Mouse (Mus musculus): ENCODE measurements around the gene Gm4450. TPM values are rescaled to one million over a fixed set of nuclear protein-coding genes. Genes with fewer than 3 reads are reported as not detected.
"Not testable (repeated sequence)": the region's sequence is repeated elsewhere in the genome, so short reads cannot be mapped to it uniquely, and the experiment has no call there.

Gene Gm4450
- total RNA-seq, 2 experiments from 2014 or later, result not detected

DNA sequence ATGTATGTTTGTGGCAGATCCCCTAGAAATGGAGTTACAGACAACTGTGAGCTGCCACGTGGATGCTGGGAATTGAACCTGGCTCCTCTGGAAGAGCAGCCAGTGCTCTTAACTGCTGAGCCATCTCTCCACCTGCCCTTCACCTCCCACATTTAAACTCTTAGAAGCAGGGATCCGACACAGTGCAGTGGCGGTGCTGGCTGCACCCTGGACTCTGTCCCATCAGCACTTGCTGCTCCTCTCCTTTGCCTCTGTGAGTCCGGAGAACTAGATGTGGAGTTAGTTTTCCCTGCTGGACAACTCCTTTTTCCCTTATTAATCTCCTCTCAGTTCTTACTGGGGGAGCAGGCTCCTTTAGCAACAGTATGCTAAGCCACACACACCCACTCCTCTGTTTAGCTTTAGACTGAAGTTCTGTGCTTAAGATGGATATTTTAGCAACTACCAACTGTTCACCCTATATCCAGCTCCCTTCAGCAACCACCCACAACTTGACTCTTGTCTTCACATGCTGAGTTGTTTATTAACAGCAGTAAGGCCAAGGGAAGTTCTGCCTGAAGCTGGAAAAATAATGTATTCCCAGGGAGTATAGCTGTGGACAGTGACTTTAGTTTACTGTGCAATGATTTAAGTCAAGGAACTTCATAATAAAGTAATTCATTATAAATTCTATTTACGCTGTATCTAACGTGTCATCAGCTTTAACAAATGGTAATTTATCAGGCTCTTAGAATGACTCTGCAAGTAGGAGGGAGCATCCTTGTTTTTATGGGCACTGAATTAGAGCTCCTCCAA, 37.7 kb downstream of the Gm4450 start:
- ATAC-seq (ENCODE audit: poor library complexity, severe bottlenecking), result no peak

DNA sequence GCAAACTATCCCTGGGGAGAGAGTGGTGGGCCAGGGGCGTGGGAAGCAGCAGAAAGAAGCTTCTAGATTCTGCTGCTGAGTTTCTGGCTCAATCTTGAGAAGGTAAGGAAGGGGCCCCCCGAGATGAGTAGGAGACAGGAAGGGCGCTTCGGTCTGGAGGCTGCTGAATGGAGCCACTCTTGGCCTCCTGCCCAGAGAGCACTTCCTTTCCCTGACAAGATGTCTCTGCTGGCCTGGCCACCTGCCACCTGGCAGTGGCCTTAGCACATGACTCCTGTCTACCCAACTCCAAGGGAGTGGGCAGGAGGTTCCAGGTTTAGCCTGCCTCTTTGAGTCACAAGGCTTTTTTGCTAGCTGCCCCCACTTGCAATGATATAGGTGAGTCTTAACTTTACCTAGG, 39.6 kb downstream of the Gm4450 start:
- peak; percentile 85 for ATAC-seq (ENCODE audit: poor library complexity, severe bottlenecking)

DNA sequence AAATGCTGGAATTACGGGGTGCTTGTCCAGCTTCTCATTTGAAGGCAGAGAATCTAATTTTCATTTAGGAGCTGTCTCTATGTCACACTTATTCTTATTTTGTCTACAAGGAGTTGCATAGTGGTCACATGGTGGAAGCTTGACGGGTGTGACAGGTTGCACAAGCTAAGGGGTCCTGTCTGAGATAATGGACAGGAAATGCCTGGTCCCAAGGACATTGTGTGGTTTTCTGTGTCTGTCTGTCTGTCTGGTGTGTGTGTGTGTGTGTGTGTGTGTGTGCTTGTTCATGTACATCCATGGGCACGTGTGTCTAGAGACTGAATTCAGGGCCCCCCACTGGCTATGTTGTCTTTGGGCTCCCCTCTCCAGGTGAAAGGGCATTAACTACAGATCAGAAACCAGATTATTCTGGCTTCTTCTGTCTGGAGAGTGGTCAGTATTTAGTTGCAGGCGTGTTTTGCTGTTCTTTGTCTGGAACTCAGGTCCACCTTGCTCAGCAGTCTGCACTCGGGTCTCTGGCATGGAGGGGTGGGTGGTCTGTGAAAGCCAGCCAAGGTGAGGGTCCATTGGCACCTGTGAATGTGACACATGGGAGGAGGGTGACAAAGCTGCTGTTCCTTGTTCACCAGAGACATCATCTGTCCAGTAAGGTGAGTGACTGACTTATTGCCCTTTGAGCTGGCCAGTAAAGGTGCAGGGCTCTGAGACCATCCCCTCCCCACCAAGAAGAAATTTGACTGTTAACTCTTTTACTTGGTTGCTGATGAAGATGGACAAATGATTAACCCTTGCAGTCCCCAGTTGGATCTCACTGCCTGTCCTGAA, 40.3 kb downstream of the Gm4450 start:
- ATAC-seq (ENCODE audit: poor library complexity, severe bottlenecking), result 0 out of 2 replicates have a peak, but pooled peaks have one; percentile 10

DNA sequence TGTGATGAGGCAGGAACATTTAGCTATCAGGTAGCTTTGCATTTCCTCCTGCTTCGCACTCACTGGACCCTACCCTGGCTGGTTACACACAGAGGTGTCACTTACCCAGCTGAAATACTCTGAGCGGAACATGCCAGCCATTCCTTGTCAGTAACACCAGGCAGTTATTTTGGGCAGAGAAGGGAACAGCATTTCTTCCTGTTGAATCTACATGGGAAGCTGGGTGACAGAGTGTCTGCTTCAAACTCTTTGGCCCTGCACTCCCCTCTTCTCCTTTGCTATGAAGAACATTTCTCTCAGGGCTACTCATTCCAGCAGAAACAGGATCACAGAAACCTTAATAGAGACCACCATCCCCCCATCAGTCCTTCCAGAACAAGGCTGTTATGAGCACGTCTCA, 42.6 kb downstream of the Gm4450 start:
- no peak for ATAC-seq (ENCODE audit: poor library complexity, severe bottlenecking)

DNA sequence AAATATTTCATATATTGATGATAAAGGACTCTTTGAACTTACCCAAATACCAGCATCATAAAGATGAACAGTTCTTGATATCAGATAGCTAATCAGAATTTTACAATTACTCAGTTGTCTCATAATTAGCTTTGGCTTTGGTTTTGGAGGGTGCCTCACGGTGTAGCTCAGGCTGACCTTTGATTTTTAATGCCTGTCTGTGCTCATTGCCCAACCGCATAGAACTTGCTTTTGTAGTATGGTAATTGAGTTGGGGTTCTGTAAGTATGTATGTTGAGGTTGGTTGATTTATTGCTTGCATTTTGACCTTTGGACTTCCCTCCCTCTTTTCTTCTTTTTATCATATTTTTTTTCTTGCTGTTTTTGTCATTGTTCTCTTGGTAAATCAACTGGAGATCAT, 43.2 kb downstream of the Gm4450 start:
- no peak for ATAC-seq (ENCODE audit: poor library complexity, severe bottlenecking)

DNA sequence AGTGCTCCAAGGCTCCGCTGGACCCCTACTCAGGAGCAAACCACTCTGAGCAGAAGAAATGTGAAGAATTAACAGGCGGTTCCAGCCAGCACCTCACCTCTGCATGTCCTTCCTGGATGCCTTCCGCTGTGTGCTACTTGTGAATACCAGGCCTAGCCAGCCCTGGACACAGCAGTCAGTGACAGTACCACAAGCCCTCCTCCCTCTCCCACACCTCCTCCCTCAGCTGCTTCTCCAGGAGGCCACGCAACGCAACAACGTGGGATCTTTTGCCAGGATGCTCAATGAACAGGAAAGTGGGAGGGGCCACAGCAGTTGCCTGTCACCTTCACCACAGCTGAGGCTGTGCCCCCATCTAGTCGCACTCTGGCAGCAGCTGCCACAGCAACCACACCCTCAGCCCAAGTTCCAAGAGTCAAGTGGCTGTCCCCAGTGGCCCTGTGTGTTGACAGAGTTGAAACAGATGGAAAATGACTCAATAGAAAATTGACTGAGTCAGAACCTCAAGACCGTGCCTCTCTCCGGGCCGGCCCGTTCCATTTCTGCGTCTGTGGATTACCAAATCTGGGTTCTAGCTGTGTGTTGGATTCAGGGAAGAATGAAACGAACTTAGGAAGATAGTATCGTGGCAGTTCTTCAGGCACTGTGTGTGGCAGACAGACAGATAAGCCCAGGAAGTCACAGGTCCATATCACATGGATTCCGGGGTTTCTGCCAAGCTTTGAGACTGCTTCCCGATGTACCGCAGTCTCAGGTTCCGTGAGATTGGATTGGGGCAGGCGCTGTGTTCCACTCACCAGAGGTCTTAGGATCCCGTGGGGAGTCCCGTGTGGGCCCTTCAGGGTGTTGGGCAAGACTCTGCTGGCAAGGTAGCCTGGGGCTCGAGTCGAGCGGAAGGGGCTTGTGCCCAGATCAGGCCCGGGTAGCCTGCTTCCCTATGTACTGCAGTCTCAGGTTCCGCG, 46.0 kb downstream of the Gm4450 start:
- ATAC-seq (ENCODE audit: poor library complexity, severe bottlenecking), result peak; percentile 66

DNA sequence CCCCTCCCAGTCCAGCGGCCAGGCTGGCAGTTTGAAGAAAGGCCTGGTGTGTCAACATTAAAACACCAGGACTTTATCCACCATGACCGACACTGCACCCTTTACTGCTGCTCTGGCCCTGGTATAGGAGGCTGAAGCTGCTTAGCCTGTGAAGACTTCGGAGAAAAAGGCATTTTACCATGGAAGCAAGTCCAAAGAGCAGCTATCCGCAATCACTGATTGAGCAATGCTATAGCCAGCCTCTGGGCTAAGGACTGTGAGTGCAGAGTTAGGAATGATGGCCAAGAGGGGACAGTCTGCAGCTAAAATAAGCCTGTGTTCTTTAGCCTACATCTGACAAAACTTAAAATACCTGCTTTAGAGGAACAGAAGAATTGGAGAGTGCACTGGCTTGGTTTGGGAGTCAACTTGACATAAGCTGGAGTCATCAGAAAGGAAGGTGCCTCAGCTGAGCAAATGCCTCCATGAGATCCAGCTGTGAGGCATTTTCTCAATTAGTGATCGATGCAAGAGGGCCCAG, 49.6 kb downstream of the Gm4450 start:
- not testable (repeated sequence) for ATAC-seq (ENCODE audit: poor library complexity, severe bottlenecking)

DNA sequence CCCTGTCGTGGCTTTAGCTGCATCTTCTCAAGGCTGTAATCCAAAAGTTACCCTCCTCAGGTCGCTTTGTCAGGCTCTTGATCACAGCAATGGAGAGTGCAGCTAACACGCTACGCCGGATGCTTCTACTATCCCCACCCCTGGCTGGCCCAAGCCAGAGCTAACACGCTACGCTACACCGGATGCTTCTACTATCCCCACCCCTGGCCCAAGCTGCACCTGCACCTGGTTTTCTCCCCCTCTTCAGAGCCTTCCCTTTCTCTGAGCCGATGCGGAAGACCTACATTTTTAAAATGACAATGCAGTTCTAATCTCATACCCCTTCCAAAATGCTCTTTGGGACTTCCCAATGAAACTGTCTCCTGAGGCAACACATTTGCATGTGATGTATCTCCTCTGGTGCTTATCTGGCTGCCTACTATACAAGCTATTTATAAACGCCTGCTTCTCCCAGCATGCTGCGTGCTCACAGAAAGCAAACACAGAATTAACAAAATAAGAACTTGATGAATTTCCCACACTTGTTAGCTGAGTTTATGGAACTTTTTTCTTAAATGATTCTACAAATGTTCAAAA, 50.3 kb downstream of the Gm4450 start:
- 0 out of 2 replicates have a peak, but pooled peaks have one; percentile 27 for ATAC-seq (ENCODE audit: poor library complexity, severe bottlenecking)

DNA sequence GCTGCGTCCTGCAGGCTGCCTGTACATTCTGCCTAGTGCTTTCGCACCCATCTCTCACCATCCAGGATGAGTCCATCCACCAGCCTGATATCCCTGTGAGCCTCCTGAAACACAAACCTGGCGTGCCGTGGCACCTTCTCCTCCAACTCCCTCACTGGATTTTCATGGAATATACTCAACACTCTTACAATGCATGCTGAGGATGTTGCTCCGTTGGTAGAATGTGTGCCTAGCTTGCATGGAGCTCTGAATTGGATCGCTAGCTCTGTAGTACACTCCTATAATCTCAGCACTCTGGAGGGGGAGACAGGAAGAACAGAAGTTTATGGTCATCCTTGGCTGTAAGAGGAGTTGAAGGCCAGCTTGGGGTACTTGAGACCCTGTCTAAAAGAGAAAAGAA, 51.0 kb downstream of the Gm4450 start:
- ATAC-seq (ENCODE audit: poor library complexity, severe bottlenecking), result not testable (repeated sequence)

DNA sequence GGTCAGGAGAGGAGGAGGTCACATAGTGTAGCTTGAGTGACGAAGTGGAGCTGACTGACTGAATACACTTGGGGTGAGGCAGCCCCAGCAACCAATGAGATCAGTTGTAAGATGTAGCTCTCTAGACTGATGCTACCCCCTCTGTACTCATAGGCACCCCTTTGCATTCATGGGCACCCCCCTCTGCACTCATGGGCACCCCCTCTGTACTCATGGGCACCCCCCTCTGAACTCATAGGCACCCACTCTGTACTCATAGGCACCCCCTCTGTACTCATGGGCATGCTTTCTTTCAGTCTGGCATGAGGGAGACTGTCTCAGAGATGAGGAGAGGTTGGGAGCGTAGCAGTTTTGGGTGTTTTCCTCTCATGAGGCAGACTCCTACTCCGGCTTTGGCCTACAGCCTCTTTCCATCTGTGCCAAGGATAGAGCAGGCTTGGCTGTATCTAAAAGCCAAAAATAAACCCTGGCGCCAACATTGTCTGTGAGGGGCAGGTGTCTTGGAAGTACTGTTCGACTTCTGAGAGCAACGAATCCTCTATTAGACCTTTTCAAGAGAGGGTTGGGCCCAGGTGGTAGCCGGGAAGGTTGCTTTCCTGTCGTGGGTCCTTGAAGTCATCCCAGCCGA, 52.5 kb downstream of the Gm4450 start:
- ATAC-seq (ENCODE audit: poor library complexity, severe bottlenecking), result not testable (repeated sequence)

Other genes starting within 250 kb of the Gm4450 start
- not detected in 2 replicates for gene Reg4, start 235.0 kb downstream of the Gm4450 start, total RNA-seq (2015)
- not detected in 2 replicates for gene Reg4, start 235.0 kb downstream of the Gm4450 start, total RNA-seq (2017)
- gene Hmgcs2, start 176.7 kb downstream of the Gm4450 start, total RNA-seq (2015), result 0.46 TPM in 1 of 2 replicates, not detected in the other
- gene Hmgcs2, start 176.7 kb downstream of the Gm4450 start, total RNA-seq (2017), result 0.11 and 0.24 TPM in 2 replicates
- gene Phgdh, start 117.1 kb downstream of the Gm4450 start, total RNA-seq (2015), result 11.0 and 13.9 TPM in 2 replicates
- 59.7 and 75.3 TPM in 2 replicates for gene Phgdh, start 117.1 kb downstream of the Gm4450 start, total RNA-seq (2017)
- 0.14 and 0.47 TPM in 2 replicates for gene Zfp697, start 74.7 kb downstream of the Gm4450 start, total RNA-seq (2015)
- 0.53 TPM in 1 of 2 replicates, not detected in the other for gene Zfp697, start 74.7 kb downstream of the Gm4450 start, total RNA-seq (2017)
- not detected in 2 replicates for gene Hsd3b4, start 53.4 kb upstream of the Gm4450 start, total RNA-seq (2015)
- gene Hsd3b4, start 53.4 kb upstream of the Gm4450 start, total RNA-seq (2017), result not detected in 2 replicates
- not detected in 2 replicates for gene Gm10681, start 131.7 kb upstream of the Gm4450 start, total RNA-seq (2015)
- gene Gm10681, start 131.7 kb upstream of the Gm4450 start, total RNA-seq (2017), result not detected in 2 replicates
- not detected in 2 replicates for gene Hsd3b5, start 173.1 kb upstream of the Gm4450 start, total RNA-seq (2015)
- gene Hsd3b5, start 173.1 kb upstream of the Gm4450 start, total RNA-seq (2017), result not detected in 2 replicates